Mouse (Mus musculus) heart, postnatal 4 days (tissue): ENCODE results near the gene Zfyve9. TPM values are rescaled to one million over a fixed set of nuclear protein-coding genes. Genes with fewer than 3 reads are reported as not detected.

Experiments
- DNase-seq: peaks from one replicate; pipeline ENCODE4 v3.0.0; 2021
- total RNA-seq, 2 experiments: library from RNA; stranded (reverse); gene quantifications; 2 replicates each; pipeline ENCODE4 v1.2.3; 2021

Zfyve9 gene
- 10 to 100 TPM; 24.3 to 25.7 TPM for total RNA-seq

GRCm38 (mm10) chr4:108780057-108780863 is at the start of gene Zfyve9:
Gene Zfyve9 (minus strand): TSS chr4:108780798.
- DNase-seq: peak; percentile 88

- no peak for DNase-seq
These were observed 46.0 kb upstream of the Zfyve9 start for GRCm38 (mm10) chr4:108826643-108827042.

- DNase-seq: no peak
These were observed 45.5 kb upstream of the Zfyve9 start for GRCm38 (mm10) chr4:108826096-108826495.

GRCm38 (mm10) chr4:108825677-108826076 is 45.1 kb upstream of the Zfyve9 start:
- DNase-seq: no peak

- no peak for DNase-seq
These were observed 31.0 kb upstream of the Zfyve9 start for GRCm38 (mm10) chr4:108811550-108811949.

- DNase-seq: no peak
These were observed 30.5 kb upstream of the Zfyve9 start for GRCm38 (mm10) chr4:108811142-108811541.

GRCm38 (mm10) chr4:108803535-108803934 is 22.9 kb upstream of the Zfyve9 start:
- no peak for DNase-seq

GRCm38 (mm10) chr4:108798083-108798830 is 17.7 kb upstream of the Zfyve9 start:
- peak; percentile 80 for DNase-seq

- no peak for DNase-seq
These were observed 16.1 kb upstream of the Zfyve9 start for GRCm38 (mm10) chr4:108796701-108797100.

GRCm38 (mm10) chr4:108793941-108794340 is 13.3 kb upstream of the Zfyve9 start:
- no peak for DNase-seq

- no peak for DNase-seq
These were observed 9.9 kb upstream of the Zfyve9 start for GRCm38 (mm10) chr4:108790507-108790906.

- no peak for DNase-seq
These were observed 8.8 kb upstream of the Zfyve9 start for GRCm38 (mm10) chr4:108789258-108789936.

- DNase-seq: no peak
These were observed 2.0 kb upstream of the Zfyve9 start for GRCm38 (mm10) chr4:108782421-108783085.

- no peak for DNase-seq
These were observed 998 bp upstream of the Zfyve9 start for GRCm38 (mm10) chr4:108781596-108781995.

GRCm38 (mm10) chr4:108780864-108781205 is 237 bp upstream of the Zfyve9 start:
- no peak for DNase-seq

GRCm38 (mm10) chr4:108779763-108780056 is 888 bp downstream of the Zfyve9 start:
- no peak for DNase-seq

- no peak for DNase-seq
These were observed 12.1 kb downstream of the Zfyve9 start for GRCm38 (mm10) chr4:108768527-108768926.

GRCm38 (mm10) chr4:108759583-108759982 is 21.0 kb downstream of the Zfyve9 start:
- no peak for DNase-seq

- DNase-seq: no peak
These were observed 34.3 kb downstream of the Zfyve9 start for GRCm38 (mm10) chr4:108746160-108746873.

- no peak for DNase-seq
These were observed 49.0 kb downstream of the Zfyve9 start for GRCm38 (mm10) chr4:108731582-108731981.

- no peak for DNase-seq
These were observed 50.1 kb downstream of the Zfyve9 start for GRCm38 (mm10) chr4:108730450-108730849.

- no peak for DNase-seq
These were observed 56.5 kb downstream of the Zfyve9 start for GRCm38 (mm10) chr4:108724102-108724501.
